Comparison of ENCODE assay signal across 11 mouse cellular contexts in genomic region chr3:148852556-148852955, GRCm38 (mm10).
DNase-seq lines count a peak whose midpoint lies in the region; ATAC-seq and TF ChIP-seq lines count a peak whose summit lies in the region.
"Had no signal": no experiment of that assay in that cellular context is flagged by ENCODE, and none has a peak within 500 bp of the region (broad histone marks: within the 10 kb centered on the region; RNA-seq: fewer than 3 reads in every experiment).

No protein-coding gene starts in this region.

- H3K27ac ChIP-seq in gastrocnemius, adult 2 months = peak overlapping the region; percentile 12; the same call in 1 of the 2 replicates
- H3K27ac ChIP-seq in stomach, postnatal 0 days (replicated peaks) = no peak overlapping the region
- H3K27ac ChIP-seq: hindbrain, embryonic 13.5 days; lung, embryonic 15.5 days had no signal

- intact Hi-C loops in gastrocnemius, adult 2 months (cut with DNase I) = no loop called here

- no peaks in the 10 kb centered on the region for H3K9me3 ChIP-seq in stomach, postnatal 0 days (ENCODE audit: control insufficient read depth, low read length)
- H3K9me3 ChIP-seq: hindbrain, embryonic 13.5 days; lung, embryonic 15.5 days had no signal

- no peak for DNase-seq in gastrocnemius, adult 2 months
- DNase-seq in gastrocnemius, adult 18-20 months (ENCODE audit: low spot score) = no peak
- peak; percentile 1 for DNase-seq in testis, postnatal 14 days (ENCODE audit: low spot score)
- no peak for DNase-seq in testis, postnatal 10 days (ENCODE audit: low spot score)
- DNase-seq in layer of hippocampus, adult 9-10 months (ENCODE audit: low spot score) = no peak
- DNase-seq in right cerebral cortex, adult 2 months (ENCODE audit: low spot score in 2 of 2) = no peak
- DNase-seq in stomach, postnatal 0 days (ENCODE audit: low spot score) = no peak
- DNase-seq: gastrocnemius, postnatal 36 days had no signal

- TF ChIP-seq POLR2A in myocyte (IDR thresholded peaks at IDR 0.05; ENCODE audit: insufficient read length, low read depth) = no peak

- WGBS in stomach, postnatal 0 days = 78% methylated on average over 12 of the region's 12 CpGs

- TF ChIP-seq EP300 in stomach, postnatal 0 days (optimal IDR thresholded peaks at IDR 0.05) = no peak

- H3ac ChIP-seq in myocyte (ENCODE audit: control insufficient read depth, insufficient read length) = no peak overlapping the region

- no peak overlapping the region for H3K4me2 ChIP-seq in myocyte (ENCODE audit: low read depth)
- no peak overlapping the region for H3K4me2 ChIP-seq in stomach, postnatal 0 days (replicated peaks; ENCODE audit: low read depth)
- H3K4me2 ChIP-seq: lung, embryonic 15.5 days had no signal

- peaks cover 3% of the 10 kb centered on the region for H3K79me2 ChIP-seq in myocyte (ENCODE audit: control insufficient read depth, insufficient read depth)

- H3K27me3 ChIP-seq in myocyte (ENCODE audit: control insufficient read depth, insufficient read depth, insufficient read length) = no peaks in the 10 kb centered on the region
- no peaks in the 10 kb centered on the region for H3K27me3 ChIP-seq in stomach, postnatal 0 days (ENCODE audit: control insufficient read depth, insufficient read depth, low read length)
- H3K27me3 ChIP-seq: hindbrain, embryonic 13.5 days; lung, embryonic 15.5 days had no signal

- no peak for TF ChIP-seq CTCF in gastrocnemius, adult 2 months (IDR thresholded peaks at IDR 0.05)
- TF ChIP-seq CTCF in stomach, postnatal 0 days (IDR thresholded peaks at IDR 0.05; ENCODE audit: low read depth) = no peak

- H3K9ac ChIP-seq in stomach, postnatal 0 days (ENCODE audit: low read length) = no peak overlapping the region
- H3K9ac ChIP-seq: hindbrain, embryonic 13.5 days; lung, embryonic 15.5 days had no signal

- ATAC-seq in stomach, postnatal 0 days (ENCODE audit: low FRiP score, low TSS enrichment) = no peak

- H3K36me3 ChIP-seq in myocyte (ENCODE audit: control insufficient read depth, insufficient read depth) = peaks cover 6% of the 10 kb centered on the region
- H3K36me3 ChIP-seq in stomach, postnatal 0 days (ENCODE audit: control insufficient read depth, insufficient read depth, low read length) = peaks cover 4% of the 10 kb centered on the region; the same call in 1 of the 2 replicates

- H3K4me3 ChIP-seq in gastrocnemius, adult 2 months = no peak overlapping the region
- no peak overlapping the region for H3K4me3 ChIP-seq in myocyte
- no peak overlapping the region for H3K4me3 ChIP-seq in stomach, postnatal 0 days (ENCODE audit: low read depth, low read length)
- H3K4me3 ChIP-seq: hindbrain, embryonic 13.5 days; lung, embryonic 15.5 days had no signal

- no peaks in the 10 kb centered on the region for H3K4me1 ChIP-seq in stomach, postnatal 0 days (replicated peaks; ENCODE audit: control insufficient read depth, insufficient read depth)

TF ChIP-seq in myocyte, 11 proteins besides CTCF, POLR2A, EP300 and RAD21:
- TF ChIP-seq TCF3 (IDR thresholded peaks at IDR 0.05; ENCODE audit: insufficient read length, low read depth) (no peak), MYOD1 (IDR thresholded peaks at IDR 0.05; ENCODE audit: control insufficient read depth in 1 of 3, insufficient read length in 2 of 3, low read depth in 2 of 3) (peak in 2 of 3 experiments; percentile 44 to 67), TCF12 (IDR thresholded peaks at IDR 0.05; ENCODE audit: insufficient read depth, poor library complexity, severe bottlenecking) (peak; percentile 13), USF1 (IDR thresholded peaks at IDR 0.05; ENCODE audit: low read depth) (no peak), REST (IDR thresholded peaks at IDR 0.05; ENCODE audit: insufficient read depth, insufficient read length) (no peak), MAX (IDR thresholded peaks at IDR 0.05; ENCODE audit: low read depth) (no peak), MYOG (IDR thresholded peaks at IDR 0.05; ENCODE audit: control insufficient read depth in 1 of 3, insufficient read depth in 1 of 3, insufficient read length in 2 of 3, low read depth in 2 of 3) (peak in 2 of 3 experiments; percentile 68 to 84)
